Mouse (Mus musculus) Muller cell, postnatal 12 days (primary cell): ENCODE results near the gene 2310003L06Rik.

Source experiments
- DNase-seq: peaks from one replicate; pipeline ENCODE4 v3.0.0-alpha.2; 2015; ENCODE audit errors: inconsistent ontology term

Gene 2310003L06Rik

GRCm38 (mm10) chr5:87969201-87969600, at the start of gene 2310003L06Rik, which contains the start of gene Gm28434:
2310003L06Rik (plus strand) TSS chr5:87969459.
Gm28434 (plus strand) TSS chr5:87969517.
- no peak for DNase-seq

- peak; percentile 22 for DNase-seq
These were observed 43.9 kb upstream of the 2310003L06Rik start, which contains the start of gene Csn3 for GRCm38 (mm10) chr5:87925372-87925771. Csn3 (plus strand) TSS chr5:87925579.

GRCm38 (mm10) chr5:87931603-87932002, 37.7 kb upstream of the 2310003L06Rik start:
- DNase-seq: no peak

GRCm38 (mm10) chr5:87940752-87941151, 28.5 kb upstream of the 2310003L06Rik start:
- peak; percentile 20 for DNase-seq

- DNase-seq: no peak
These were observed 26.7 kb upstream of the 2310003L06Rik start for GRCm38 (mm10) chr5:87942515-87942914.

- no peak for DNase-seq
These were observed 17.4 kb upstream of the 2310003L06Rik start for GRCm38 (mm10) chr5:87951836-87952235.

GRCm38 (mm10) chr5:87979139-87979538, 9.9 kb downstream of the 2310003L06Rik start, which contains the start of gene Cabs1:
Cabs1 (plus strand) TSS chr5:87979439.
- DNase-seq: no peak

GRCm38 (mm10) chr5:87982468-87983214, 13.4 kb downstream of the 2310003L06Rik start:
- no peak for DNase-seq

GRCm38 (mm10) chr5:88002249-88002648, 33.0 kb downstream of the 2310003L06Rik start, which contains the start of gene Smr3a:
Smr3a (plus strand) TSS chr5:88002549.
- no peak for DNase-seq

GRCm38 (mm10) chr5:88005241-88005640, 36.0 kb downstream of the 2310003L06Rik start:
- DNase-seq: no peak
